Comparison of ENCODE assay signal across 9 mouse cellular contexts in the genomic region with DNA sequence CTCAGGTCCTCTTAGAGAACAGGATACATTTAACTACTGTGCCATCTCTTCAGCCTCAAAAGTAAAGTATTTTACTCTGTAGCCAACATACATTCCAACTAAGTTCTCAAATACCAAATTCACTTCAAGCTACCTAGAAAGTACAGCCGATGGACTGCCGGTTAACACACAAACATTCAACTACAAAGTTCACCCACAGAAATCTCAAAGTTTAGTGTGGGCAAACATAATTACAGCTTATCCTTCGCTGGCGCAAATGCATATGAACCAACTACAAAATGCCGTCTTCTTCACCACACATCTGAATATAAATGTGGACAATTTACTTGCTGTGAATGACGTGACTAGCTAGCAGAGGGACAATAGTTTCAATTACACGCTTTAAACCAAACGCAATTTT. TPM values are rescaled to one million over a fixed set of nuclear protein-coding genes. Genes with fewer than 3 reads are reported as not detected.
DNase-seq lines count a peak whose midpoint lies in the region; ATAC-seq and TF ChIP-seq lines count a peak whose summit lies in the region.
"Had no signal": no experiment of that assay in that cellular context is flagged by ENCODE, and none has a peak within 500 bp of the region (broad histone marks: within the 10 kb centered on the region; RNA-seq: fewer than 3 reads in every experiment).

No protein-coding gene starts in this region.

- WGBS in heart, embryonic 13.5 days: 30% methylated on average over 8 of the region's 8 CpGs
- WGBS in heart, postnatal 0 days: 25% methylated on average over 8 of the region's 8 CpGs
- 28% methylated on average over 8 of the region's 8 CpGs for WGBS in liver, postnatal 0 days (ENCODE audit: insufficient replicate concordance)

- H3K36me3 ChIP-seq in heart, embryonic 13.5 days: 0 out of 2 replicates have a peak, but pooled peaks cover 2% of the 10 kb centered on the region
- no peaks in the 10 kb centered on the region for H3K36me3 ChIP-seq in E14TG2a.4 (ENCODE audit: insufficient read depth, low read length)
- no peaks in the 10 kb centered on the region for H3K36me3 ChIP-seq in heart, postnatal 0 days (replicated peaks; ENCODE audit: control insufficient read depth, insufficient read depth, low read length)
- no peaks in the 10 kb centered on the region for H3K36me3 ChIP-seq in liver, postnatal 0 days (replicated peaks; ENCODE audit: insufficient read depth, low read length)

- H3K9me3 ChIP-seq in heart, embryonic 13.5 days: no peaks in the 10 kb centered on the region
- no peaks in the 10 kb centered on the region for H3K9me3 ChIP-seq in E14TG2a.4 (ENCODE audit: low read length)
- H3K9me3 ChIP-seq in heart, postnatal 0 days (replicated peaks; ENCODE audit: control insufficient read depth, low read length): no peaks in the 10 kb centered on the region
- no peaks in the 10 kb centered on the region for H3K9me3 ChIP-seq in liver, postnatal 0 days (ENCODE audit: low read length)

- peak overlapping the region; percentile 87 for H3K4me2 ChIP-seq in heart, embryonic 13.5 days
- peak overlapping the region; percentile 71 for H3K4me2 ChIP-seq in heart, postnatal 0 days (ENCODE audit: low read depth, low read length)
- peak overlapping the region; percentile 86 for H3K4me2 ChIP-seq in liver, postnatal 0 days (ENCODE audit: low read depth, low read length)

- no peaks in the 10 kb centered on the region for H3K27me3 ChIP-seq in heart, embryonic 13.5 days (replicated peaks)
- H3K27me3 ChIP-seq in E14TG2a.4 (ENCODE audit: insufficient read depth, low read length): no peaks in the 10 kb centered on the region
- H3K27me3 ChIP-seq in heart, postnatal 0 days (ENCODE audit: control insufficient read depth, insufficient read depth, low read length): no peaks in the 10 kb centered on the region
- H3K27me3 ChIP-seq in liver, postnatal 0 days (ENCODE audit: insufficient read depth, low read length): no peaks in the 10 kb centered on the region
- H3K27me3 ChIP-seq: Patski had no signal

- peak overlapping the region; percentile 93 for H3K4me3 ChIP-seq in heart, embryonic 13.5 days
- peak overlapping the region; percentile 89 for H3K4me3 ChIP-seq in E14TG2a.4 (replicated peaks; ENCODE audit: low read length)
- peak overlapping the region; percentile 85 for H3K4me3 ChIP-seq in heart, postnatal 0 days (ENCODE audit: low read depth, low read length)
- peak overlapping the region; percentile 75 for H3K4me3 ChIP-seq in liver, postnatal 0 days (ENCODE audit: low read depth, low read length)

- no peak for DNase-seq in heart, adult 11 months
- DNase-seq in heart, postnatal 0 days (ENCODE audit: low spot score): no peak
- no peak for DNase-seq in liver, postnatal 0 days
- no peak for DNase-seq in right cerebral cortex, adult 2 months (ENCODE audit: low spot score in 2 of 2)
- DNase-seq in retina, postnatal 1 day: no peak
- DNase-seq in kidney, postnatal 10 days: no peak

- H3K4me1 ChIP-seq in heart, embryonic 13.5 days: peaks cover 33% of the 10 kb centered on the region
- H3K4me1 ChIP-seq in E14TG2a.4 (replicated peaks; ENCODE audit: low read depth, low read length): peaks cover 17% of the 10 kb centered on the region
- H3K4me1 ChIP-seq in heart, postnatal 0 days (ENCODE audit: control insufficient read depth, insufficient read depth): peaks cover 17% of the 10 kb centered on the region; the same call in 1 of the 2 replicates
- peaks cover 14% of the 10 kb centered on the region for H3K4me1 ChIP-seq in liver, postnatal 0 days (ENCODE audit: insufficient read depth)

- H3K9ac ChIP-seq in heart, embryonic 13.5 days: peak overlapping the region; percentile 99
- H3K9ac ChIP-seq in heart, postnatal 0 days (replicated peaks; ENCODE audit: low read depth, low read length): peak overlapping the region; percentile 93
- H3K9ac ChIP-seq in liver, postnatal 0 days (replicated peaks): peak overlapping the region; percentile 84

- no peak for ATAC-seq in heart, embryonic 13.5 days (ENCODE audit: extremely low read depth, insufficient number of reproducible peaks, low FRiP score, low TSS enrichment)
- no peak for ATAC-seq in heart, postnatal 0 days (ENCODE audit: insufficient read depth, low read depth)
- ATAC-seq in liver, postnatal 0 days: no peak
- ATAC-seq: Patski had no signal

- H3K27ac ChIP-seq in heart, embryonic 13.5 days (replicated peaks): peak overlapping the region; percentile 94; the same call in 1 of the 2 replicates
- H3K27ac ChIP-seq in heart, postnatal 0 days (ENCODE audit: low read depth): peak overlapping the region; percentile 95
- peak overlapping the region; percentile 94 for H3K27ac ChIP-seq in liver, postnatal 0 days (ENCODE audit: low read depth)

- no peak for TF ChIP-seq EP300 in heart, postnatal 0 days (IDR thresholded peaks at IDR 0.05; ENCODE audit: low read depth)
- no peak for TF ChIP-seq EP300 in liver, postnatal 0 days (IDR thresholded peaks at IDR 0.05; ENCODE audit: low read depth)

- no peak for TF ChIP-seq CTCF in E14TG2a.4 (conservative IDR thresholded peaks at IDR 0.05; ENCODE audit: low read length)
- TF ChIP-seq CTCF in heart, postnatal 0 days (IDR thresholded peaks at IDR 0.05; ENCODE audit: low read depth): no peak
- TF ChIP-seq CTCF in liver, postnatal 0 days (IDR thresholded peaks at IDR 0.05; ENCODE audit: low read depth): no peak

RNA-seq across cellular contexts. Expression of gene Smurf2, which starts 1.6 kb away (rescaled TPM):
- polyA plus RNA-seq in heart, embryonic 13.5 days (2015; fragmentation: Nextera tagmentation; extraction: Ambion mirVana): 9.7 and 10.2 TPM in 2 replicates
- total RNA-seq in heart, postnatal 0 days (2014; rRNA removed; ENCODE audit: low replicate concordance): 26.2 and 34.8 TPM in 2 replicates
- polyA plus RNA-seq in heart, postnatal 0 days (2015; fragmentation: Nextera tagmentation; extraction: Ambion mirVana): 7.4 and 7.9 TPM in 2 replicates
- polyA plus RNA-seq in liver, postnatal 0 days (2015; fragmentation: Nextera tagmentation; extraction: Ambion mirVana): 4.5 and 4.8 TPM in 2 replicates
